Mouse (Mus musculus): ENCODE data around the gene Spryd3. TPM values are rescaled to one million over a fixed set of nuclear protein-coding genes. Genes with fewer than 3 reads are reported as not detected.

The Spryd3 gene
- polyA plus RNA-seq, 1 experiment from 2014 or later = 96.0 TPM

DNA sequence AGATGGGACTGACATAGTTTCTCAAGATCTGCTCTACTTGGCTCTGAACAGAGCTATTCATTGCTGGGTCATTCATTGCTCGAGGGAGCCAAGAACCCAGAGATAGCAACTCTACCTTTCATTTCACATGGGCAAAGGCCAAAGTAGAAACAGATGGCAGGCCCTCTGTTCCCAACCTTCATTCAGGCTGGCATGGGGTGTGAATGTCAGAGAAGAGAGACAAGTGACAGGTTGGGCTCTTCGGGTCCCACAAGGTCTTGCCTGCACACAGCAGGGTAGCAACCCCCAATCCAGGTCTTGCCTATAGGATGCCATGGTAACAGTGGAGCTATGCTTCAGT, 16.2 kb downstream of the Spryd3 start:
- H3K4me3 ChIP-seq (replicated peaks) = no peak overlapping the region
- H3K9ac ChIP-seq (replicated peaks) = no peak overlapping the region
- H3K9me3 ChIP-seq (replicated peaks) = no peaks in the 10 kb centered on the region
- no peak overlapping the region for H3K27ac ChIP-seq (replicated peaks)
- H3K4me2 ChIP-seq = no peak overlapping the region
- no peak for ATAC-seq (ENCODE audit: low FRiP score)
- H3K27me3 ChIP-seq (replicated peaks) = no peaks in the 10 kb centered on the region
- peaks cover 77% of the 10 kb centered on the region for H3K36me3 ChIP-seq
- H3K4me1 ChIP-seq = peaks cover 24% of the 10 kb centered on the region
- 83% methylated on average over 2 of the region's 2 CpGs for WGBS

DNA sequence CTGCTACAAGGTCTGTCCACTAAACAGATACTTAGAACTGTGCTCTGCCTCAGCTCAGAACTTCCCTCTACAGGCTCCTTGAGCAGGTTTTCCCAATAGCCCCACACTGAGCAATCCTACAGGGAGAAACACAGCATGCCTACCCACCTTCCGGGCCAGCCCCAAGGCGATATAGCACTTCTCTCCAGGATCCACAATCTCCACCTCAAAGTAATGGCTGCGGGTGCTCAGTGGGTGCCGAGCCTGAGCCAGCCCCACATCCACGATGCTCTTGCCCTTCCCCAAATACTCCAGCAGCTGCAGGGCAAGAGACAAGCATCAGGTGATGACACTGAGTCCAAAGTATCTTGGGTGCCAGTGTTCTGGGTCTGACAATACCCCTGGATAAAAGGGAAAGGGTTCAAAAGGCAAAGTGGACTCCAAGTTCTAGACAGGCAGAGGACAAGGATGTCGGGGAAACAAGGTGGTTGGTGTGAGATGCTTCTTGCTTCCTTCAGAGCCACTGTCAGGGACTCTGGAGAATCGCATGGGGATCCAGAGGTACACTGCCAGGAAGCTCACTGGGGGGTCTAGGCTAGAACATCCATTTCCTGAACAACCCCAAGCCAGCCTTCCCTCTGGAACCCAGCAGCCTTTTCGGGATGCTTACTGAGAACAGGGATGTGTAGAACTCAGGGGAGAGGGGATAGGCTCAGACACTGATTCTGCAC, 16.8 kb downstream of the Spryd3 start:
- 79% methylated on average over 8 of the region's 8 CpGs for WGBS
- Histone ChIP-seq H3K4me2 (no peak overlapping the region), H3K27me3 (replicated peaks) (no peaks in the 10 kb centered on the region), H3K9me3 (replicated peaks) (no peaks in the 10 kb centered on the region), H3K27ac (replicated peaks) (no peak overlapping the region), H3K36me3 (peaks cover 71% of the 10 kb centered on the region), H3K4me3 (replicated peaks) (no peak overlapping the region), H3K4me1 (peaks cover 24% of the 10 kb centered on the region), H3K9ac (replicated peaks) (no peak overlapping the region)
- no peak for ATAC-seq (ENCODE audit: low FRiP score)

DNA sequence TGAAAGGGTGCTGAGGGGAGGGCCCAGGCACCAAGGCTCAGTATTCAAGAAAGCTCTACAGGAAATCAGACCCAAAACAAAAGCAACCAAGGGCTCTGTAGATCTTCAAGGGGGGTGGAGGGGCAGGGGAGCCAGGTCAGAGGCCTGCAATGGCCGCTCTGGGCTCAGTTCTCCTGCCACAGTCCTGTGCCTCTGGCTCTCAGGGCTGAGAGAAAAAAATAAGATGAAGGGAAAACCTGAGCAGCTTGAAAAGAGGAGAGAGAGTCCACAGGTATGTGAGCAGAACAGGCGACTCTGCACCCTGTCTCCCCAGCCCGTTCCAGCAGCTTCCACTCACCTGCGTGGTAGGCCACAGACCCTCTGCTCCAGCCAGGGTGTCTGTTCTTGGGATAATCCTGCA, 17.4 kb downstream of the Spryd3 start:
- H3K36me3 ChIP-seq = peaks cover 70% of the 10 kb centered on the region
- 91% methylated on average over 4 of the region's 4 CpGs for WGBS
- H3K4me2 ChIP-seq = no peak overlapping the region
- H3K4me1 ChIP-seq = peaks cover 24% of the 10 kb centered on the region
- H3K27me3 ChIP-seq (replicated peaks) = no peaks in the 10 kb centered on the region
- no peak overlapping the region for H3K27ac ChIP-seq (replicated peaks)
- H3K9ac ChIP-seq (replicated peaks) = no peak overlapping the region
- no peak for ATAC-seq (ENCODE audit: low FRiP score)
- H3K9me3 ChIP-seq (replicated peaks) = no peaks in the 10 kb centered on the region
- H3K4me3 ChIP-seq (replicated peaks) = no peak overlapping the region

DNA sequence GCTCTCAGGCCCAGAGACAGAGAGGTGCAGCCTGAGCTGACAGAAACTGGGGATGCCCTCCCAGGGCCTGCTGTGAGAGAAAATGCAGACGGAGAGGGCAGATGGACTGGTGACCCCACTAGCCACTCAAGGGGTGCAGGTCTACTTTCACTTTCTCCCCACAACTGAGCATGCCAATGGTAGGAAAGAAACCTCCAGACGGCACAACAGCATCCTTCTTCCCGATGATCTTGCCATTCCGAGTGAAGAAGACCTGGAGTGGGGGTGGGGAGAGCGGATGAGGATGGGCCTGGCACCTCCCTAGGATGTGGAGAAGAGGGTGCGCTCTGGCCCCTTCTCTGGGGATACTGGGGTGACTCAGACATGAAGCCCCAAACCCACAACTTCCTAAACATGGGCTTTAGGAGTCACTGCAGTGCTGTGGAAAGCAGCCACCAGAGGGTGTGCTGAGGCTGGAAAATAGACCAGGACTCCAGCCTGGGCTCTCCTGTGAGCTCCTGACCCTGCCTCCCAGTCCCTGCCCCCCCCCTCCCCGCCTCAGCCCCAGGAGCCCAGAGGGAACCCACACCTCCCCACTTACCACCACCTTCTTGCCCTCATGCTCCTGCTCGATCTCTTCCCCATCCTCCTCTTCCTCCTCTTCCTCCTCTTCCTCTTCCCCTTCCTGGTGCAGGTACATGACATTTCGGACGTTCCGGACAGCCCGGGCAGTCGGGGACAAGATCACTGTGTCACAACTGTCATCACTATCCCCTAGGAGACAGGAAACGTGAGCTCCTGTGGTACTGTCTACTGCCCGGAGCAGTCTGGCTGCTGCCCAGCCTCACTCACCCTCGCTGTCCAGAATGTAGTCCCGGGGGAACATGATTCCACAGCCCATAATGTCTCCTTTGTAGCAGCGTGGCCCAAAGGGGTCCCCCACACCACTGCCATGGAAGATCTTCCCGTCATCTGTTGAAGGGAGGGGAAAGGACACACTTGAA, 18.3 kb downstream of the Spryd3 start:
- Histone ChIP-seq H3K9me3 (replicated peaks) (no peaks in the 10 kb centered on the region), H3K27me3 (replicated peaks) (no peaks in the 10 kb centered on the region), H3K36me3 (peaks cover 65% of the 10 kb centered on the region), H3K4me3 (replicated peaks) (no peak overlapping the region), H3K4me1 (peaks cover 24% of the 10 kb centered on the region), H3K9ac (replicated peaks) (no peak overlapping the region), H3K27ac (replicated peaks) (peak overlapping the region; percentile 29), H3K4me2 (no peak overlapping the region)
- no peak for ATAC-seq (ENCODE audit: low FRiP score)
- WGBS = 75% methylated on average over 19 of the region's 19 CpGs

DNA sequence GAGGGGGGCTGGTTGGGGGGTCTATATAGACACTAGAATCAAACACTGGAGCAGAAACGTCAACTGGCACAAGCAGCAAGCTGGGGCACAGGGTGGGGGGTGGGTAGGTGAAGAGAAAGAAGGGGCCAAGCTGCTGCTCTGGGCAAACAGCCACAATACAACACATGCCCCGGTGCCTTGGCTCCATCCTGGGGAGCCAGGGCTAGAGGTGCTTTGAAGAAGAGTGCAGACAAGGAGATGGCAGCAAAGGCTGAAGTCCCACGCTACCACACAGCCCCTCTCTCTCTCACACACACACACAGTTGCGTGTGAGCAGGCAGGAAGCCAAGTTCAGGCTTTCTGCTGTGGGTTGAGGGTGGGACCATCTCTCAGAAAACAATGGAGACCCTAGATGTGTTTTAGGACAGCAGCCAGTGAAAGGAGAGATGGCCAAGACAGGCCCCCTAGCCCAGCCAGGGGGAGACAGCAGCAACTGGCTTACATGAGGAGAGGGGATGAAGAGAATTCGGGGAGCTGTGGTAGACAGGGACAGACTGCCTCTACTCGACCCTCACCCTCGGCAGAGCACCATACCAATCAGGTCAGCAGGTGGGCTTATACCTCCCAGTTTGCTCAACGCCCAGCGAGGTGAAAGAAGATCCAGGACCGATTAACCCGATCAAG, 19.1 kb downstream of the Spryd3 start:
- no peaks in the 10 kb centered on the region for H3K27me3 ChIP-seq (replicated peaks)
- no peak overlapping the region for H3K4me3 ChIP-seq (replicated peaks)
- 68% methylated on average over 11 of the region's 11 CpGs for WGBS
- no peaks in the 10 kb centered on the region for H3K9me3 ChIP-seq (replicated peaks)
- peak overlapping the region; percentile 29 for H3K27ac ChIP-seq (replicated peaks)
- ATAC-seq (ENCODE audit: low FRiP score) = peak; percentile 45
- peaks cover 63% of the 10 kb centered on the region for H3K36me3 ChIP-seq
- no peak overlapping the region for H3K9ac ChIP-seq (replicated peaks)
- peaks cover 24% of the 10 kb centered on the region for H3K4me1 ChIP-seq
- H3K4me2 ChIP-seq = no peak overlapping the region

DNA sequence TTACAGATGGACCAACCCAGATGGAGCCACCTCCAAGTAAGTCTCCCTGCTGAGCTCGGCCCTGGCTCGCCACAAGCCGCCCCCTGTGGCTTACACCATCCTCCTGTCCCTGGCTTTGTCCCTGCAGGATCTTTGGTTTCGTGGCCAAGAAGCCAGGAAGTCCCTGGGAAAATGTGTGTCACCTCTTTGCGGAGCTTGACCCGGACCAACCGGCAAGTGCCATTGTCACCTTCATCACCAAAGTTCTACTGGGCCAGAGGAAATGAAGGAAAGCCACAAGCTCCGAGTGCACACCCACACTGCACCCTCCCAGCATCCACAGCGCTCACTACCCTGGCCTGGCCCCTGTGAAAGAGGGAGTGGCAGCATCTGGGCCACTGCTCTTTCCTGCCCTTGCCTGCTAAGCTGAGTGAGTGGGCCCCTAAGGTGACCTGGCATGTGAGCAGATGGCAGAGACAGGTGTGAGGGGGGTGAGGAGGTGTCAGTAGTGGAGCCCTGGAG, 20.3 kb downstream of the Spryd3 start:
- H3K9me3 ChIP-seq (replicated peaks) = no peaks in the 10 kb centered on the region
- 70% methylated on average over 9 of the region's 9 CpGs for WGBS
- peak overlapping the region; percentile 29 for H3K27ac ChIP-seq (replicated peaks)
- H3K9ac ChIP-seq (replicated peaks) = no peak overlapping the region
- peaks cover 52% of the 10 kb centered on the region for H3K36me3 ChIP-seq
- H3K4me1 ChIP-seq = peaks cover 24% of the 10 kb centered on the region
- no peak overlapping the region for H3K4me2 ChIP-seq
- H3K4me3 ChIP-seq (replicated peaks) = no peak overlapping the region
- no peaks in the 10 kb centered on the region for H3K27me3 ChIP-seq (replicated peaks)
- ATAC-seq (ENCODE audit: low FRiP score) = no peak

DNA sequence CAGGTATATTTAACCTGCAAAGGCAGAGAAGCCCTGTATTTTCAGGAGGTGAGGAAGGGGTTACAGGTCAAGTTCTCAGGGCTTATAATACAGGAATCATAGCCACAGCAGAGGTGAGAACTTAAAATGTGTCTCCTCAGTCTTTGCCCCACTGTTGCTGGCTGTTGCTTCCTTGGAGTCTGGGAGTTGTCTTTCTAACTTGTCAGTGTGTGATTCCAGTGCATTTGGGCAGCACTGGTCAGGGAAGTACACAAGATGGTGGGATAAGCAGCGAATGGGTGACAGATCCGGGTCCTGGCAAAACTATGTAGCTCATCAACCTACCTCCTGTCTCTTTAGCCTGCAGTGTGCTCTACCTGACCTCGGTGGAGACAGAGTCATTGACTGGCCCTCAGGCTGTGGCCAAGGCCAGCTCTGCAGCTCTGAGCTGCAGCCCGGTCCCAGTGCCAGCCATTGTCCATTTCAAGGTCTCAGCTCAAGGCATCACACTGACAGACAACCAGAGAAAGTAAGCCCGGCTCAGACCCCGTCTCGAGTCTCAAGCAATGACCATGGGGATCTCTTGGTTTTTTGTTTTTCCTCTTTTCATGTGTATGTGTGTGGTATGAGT, 21.3 kb downstream of the Spryd3 start:
- Histone ChIP-seq H3K27ac (replicated peaks) (no peak overlapping the region), H3K4me3 (replicated peaks) (no peak overlapping the region), H3K9ac (replicated peaks) (no peak overlapping the region), H3K9me3 (replicated peaks) (no peaks in the 10 kb centered on the region), H3K36me3 (peaks cover 43% of the 10 kb centered on the region), H3K4me1 (peaks cover 24% of the 10 kb centered on the region), H3K27me3 (replicated peaks) (no peaks in the 10 kb centered on the region), H3K4me2 (no peak overlapping the region)
- ATAC-seq (ENCODE audit: low FRiP score) = no peak
- WGBS = 89% methylated on average over 7 of the region's 7 CpGs

DNA sequence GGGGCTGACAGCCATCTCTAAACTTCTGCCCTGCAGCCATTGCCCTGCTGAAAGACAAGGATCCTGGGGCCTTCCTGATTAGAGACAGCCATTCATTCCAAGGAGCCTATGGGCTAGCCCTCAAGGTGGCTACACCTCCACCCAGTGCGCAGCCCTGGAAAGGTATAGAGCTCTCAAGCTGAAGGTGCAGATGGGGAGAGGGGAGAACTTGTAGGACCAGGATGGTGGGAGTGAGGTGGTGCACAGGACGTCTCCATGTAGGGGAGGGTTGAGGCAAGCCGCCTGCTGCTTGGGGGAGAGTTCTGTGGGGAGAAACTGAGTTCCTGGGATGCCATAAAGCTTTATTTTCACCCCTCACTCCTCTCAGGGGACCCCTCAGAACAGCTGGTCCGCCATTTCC, 22.4 kb downstream of the Spryd3 start:
- peaks cover 32% of the 10 kb centered on the region for H3K36me3 ChIP-seq
- no peaks in the 10 kb centered on the region for H3K9me3 ChIP-seq (replicated peaks)
- ATAC-seq (ENCODE audit: low FRiP score) = no peak
- H3K4me2 ChIP-seq = no peak overlapping the region
- no peak overlapping the region for H3K27ac ChIP-seq (replicated peaks)
- H3K4me1 ChIP-seq = peaks cover 30% of the 10 kb centered on the region
- 85% methylated on average over 4 of the region's 4 CpGs for WGBS
- H3K4me3 ChIP-seq (replicated peaks) = no peak overlapping the region
- H3K27me3 ChIP-seq (replicated peaks) = no peaks in the 10 kb centered on the region
- no peak overlapping the region for H3K9ac ChIP-seq (replicated peaks)

DNA sequence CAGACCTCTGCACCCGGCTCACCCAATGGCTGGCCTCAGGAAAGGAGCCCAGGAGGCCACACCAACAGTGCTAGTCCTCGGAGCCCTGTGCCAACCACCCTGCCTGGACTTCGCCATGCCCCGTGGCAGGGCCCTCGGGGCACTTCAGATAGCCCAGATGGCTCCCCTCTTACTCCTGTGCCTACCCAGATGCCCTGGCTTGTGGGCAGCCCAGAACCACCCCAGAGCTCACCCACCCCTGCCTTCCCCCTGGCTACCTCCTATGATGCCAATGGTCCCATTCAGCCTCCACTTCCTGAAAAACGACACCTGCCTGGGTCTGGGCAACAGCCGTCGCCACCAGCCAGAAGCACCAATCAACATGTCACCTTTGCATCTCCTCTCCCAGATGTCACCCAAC, 23.2 kb downstream of the Spryd3 start:
- H3K27ac ChIP-seq (replicated peaks) = no peak overlapping the region
- no peak overlapping the region for H3K4me2 ChIP-seq
- H3K27me3 ChIP-seq (replicated peaks) = peaks cover 1% of the 10 kb centered on the region; the same call in 1 of the 2 replicates
- WGBS = 81% methylated on average over 8 of the region's 8 CpGs
- H3K36me3 ChIP-seq = peaks cover 24% of the 10 kb centered on the region
- no peak overlapping the region for H3K9ac ChIP-seq (replicated peaks)
- ATAC-seq (ENCODE audit: low FRiP score) = no peak
- H3K9me3 ChIP-seq (replicated peaks) = no peaks in the 10 kb centered on the region
- peaks cover 29% of the 10 kb centered on the region for H3K4me1 ChIP-seq
- H3K4me3 ChIP-seq (replicated peaks) = no peak overlapping the region

DNA sequence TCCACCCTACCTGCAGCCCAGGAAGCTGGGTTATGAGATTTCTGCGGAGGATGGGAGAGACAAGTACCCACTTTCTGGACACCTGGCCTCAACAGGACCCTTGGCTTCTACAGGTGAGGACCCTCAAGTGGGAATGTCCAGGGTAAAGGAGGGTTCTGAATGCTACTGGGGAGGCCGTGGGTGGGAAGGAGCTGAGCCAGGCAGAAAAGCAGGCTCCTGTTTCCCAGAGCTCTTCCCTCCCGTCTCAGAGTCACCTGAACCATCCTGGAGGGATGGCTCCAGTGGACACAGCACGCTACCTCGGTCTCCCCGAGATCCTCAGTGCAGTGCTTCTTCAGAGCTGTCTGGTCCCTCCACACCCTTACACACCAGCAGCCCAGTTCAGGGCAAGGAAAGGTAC, 23.9 kb downstream of the Spryd3 start:
- H3K27me3 ChIP-seq (replicated peaks) = peaks cover 4% of the 10 kb centered on the region; the same call in 1 of the 2 replicates
- peaks cover 31% of the 10 kb centered on the region for H3K4me1 ChIP-seq
- no peak overlapping the region for H3K27ac ChIP-seq (replicated peaks)
- no peak for ATAC-seq (ENCODE audit: low FRiP score)
- H3K9ac ChIP-seq (replicated peaks) = no peak overlapping the region
- H3K9me3 ChIP-seq (replicated peaks) = no peaks in the 10 kb centered on the region
- H3K4me3 ChIP-seq (replicated peaks) = no peak overlapping the region
- 94% methylated on average over 6 of the region's 6 CpGs for WGBS
- H3K36me3 ChIP-seq = peaks cover 18% of the 10 kb centered on the region
- no peak overlapping the region for H3K4me2 ChIP-seq

DNA sequence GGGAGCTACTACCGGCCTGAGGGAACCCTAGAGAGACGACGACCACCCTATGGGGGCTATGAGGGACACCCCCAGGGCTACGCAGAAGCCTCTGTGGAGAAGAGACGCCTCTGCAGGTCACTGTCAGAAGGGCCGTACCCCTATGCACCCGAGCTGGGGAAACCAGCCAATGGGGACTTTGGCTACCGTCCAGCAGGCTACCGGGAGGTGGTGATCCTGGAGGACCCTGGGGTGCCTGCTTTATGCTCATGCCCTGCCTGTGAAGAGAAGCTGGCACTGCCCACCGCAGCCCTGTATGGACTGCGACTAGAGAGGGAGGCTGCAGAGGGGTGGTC, 24.6 kb downstream of the Spryd3 start:
- Histone ChIP-seq H3K4me3 (replicated peaks) (no peak overlapping the region), H3K4me1 (peaks cover 32% of the 10 kb centered on the region), H3K9me3 (replicated peaks) (no peaks in the 10 kb centered on the region), H3K9ac (replicated peaks) (no peak overlapping the region), H3K27me3 (replicated peaks) (peaks cover 7% of the 10 kb centered on the region; the same call in 1 of the 2 replicates), H3K36me3 (peaks cover 11% of the 10 kb centered on the region), H3K27ac (replicated peaks) (no peak overlapping the region), H3K4me2 (no peak overlapping the region)
- 78% methylated on average over 11 of the region's 11 CpGs for WGBS
- no peak for ATAC-seq (ENCODE audit: low FRiP score)

All from neural tube, embryonic 15.5 days (tissue).